ENCODE assay signal across 10 mouse cellular contexts in genomic region chr5:143059182-143059581, GRCm38 (mm10). TPM values are rescaled to one million over a fixed set of nuclear protein-coding genes. Genes with fewer than 3 reads are reported as not detected.
DNase-seq lines count a peak whose midpoint lies in the region; ATAC-seq lines count a peak whose summit lies in the region.
"Had no signal": no experiment of that assay in that cellular context is flagged by ENCODE, and none has a peak within 500 bp of the region (broad histone marks: within the 10 kb centered on the region; RNA-seq: fewer than 3 reads in every experiment).

No protein-coding gene starts in this region.

- H3K4me1 ChIP-seq in lung, embryonic 15.5 days, result peaks cover 30% of the 10 kb centered on the region
- H3K4me1 ChIP-seq in erythroblast, embryonic 14.5 days (ENCODE audit: control insufficient read depth), result peaks cover 97% of the 10 kb centered on the region
- H3K4me1 ChIP-seq in kidney, embryonic 14.5 days (ENCODE audit: control insufficient read depth, insufficient read depth, low read length), result no peaks in the 10 kb centered on the region

- H3K4me2 ChIP-seq in lung, embryonic 15.5 days, result no peak overlapping the region
- H3K4me2 ChIP-seq in kidney, embryonic 14.5 days (replicated peaks; ENCODE audit: low read depth, low read length), result no peak overlapping the region

- no peak overlapping the region for H3K4me3 ChIP-seq in lung, embryonic 15.5 days
- peak overlapping the region; percentile 28 for H3K4me3 ChIP-seq in erythroblast, embryonic 14.5 days (replicated peaks)
- no peak overlapping the region for H3K4me3 ChIP-seq in kidney, embryonic 14.5 days (ENCODE audit: low read length)
- H3K4me3 ChIP-seq: myocyte had no signal

- no peak overlapping the region for H3K9ac ChIP-seq in lung, embryonic 15.5 days
- H3K9ac ChIP-seq in kidney, embryonic 14.5 days (ENCODE audit: low read depth, low read length), result no peak overlapping the region

- DNase-seq in frontal cortex, postnatal 10 days (ENCODE audit: low spot score in 2 of 2), result no peak
- no peak for DNase-seq in lung, postnatal 10 days
- DNase-seq in thymus, postnatal 36 days, result no peak
- DNase-seq: spleen, adult 18-20 months had no signal

- no peaks in the 10 kb centered on the region for H3K27me3 ChIP-seq in lung, embryonic 15.5 days
- no peaks in the 10 kb centered on the region for H3K27me3 ChIP-seq in erythroblast, embryonic 14.5 days (ENCODE audit: control insufficient read depth)
- H3K27me3 ChIP-seq in kidney, embryonic 14.5 days (ENCODE audit: control insufficient read depth, insufficient read depth, low read length), result no peaks in the 10 kb centered on the region

- H3K27ac ChIP-seq in lung, embryonic 15.5 days, result peak overlapping the region; percentile 90
- H3K27ac ChIP-seq in kidney, embryonic 14.5 days (ENCODE audit: low read depth, low read length), result no peak overlapping the region

- H3K9me3 ChIP-seq in lung, embryonic 15.5 days, result no peaks in the 10 kb centered on the region
- H3K9me3 ChIP-seq in erythroblast, embryonic 14.5 days (ENCODE audit: control insufficient read depth, low read length), result no peaks in the 10 kb centered on the region
- no peaks in the 10 kb centered on the region for H3K9me3 ChIP-seq in kidney, embryonic 14.5 days (ENCODE audit: control insufficient read depth, low read length)

- H3K36me3 ChIP-seq in lung, embryonic 15.5 days, result peaks cover 17% of the 10 kb centered on the region
- peaks cover 77% of the 10 kb centered on the region for H3K36me3 ChIP-seq in erythroblast, embryonic 14.5 days (ENCODE audit: control insufficient read depth)
- H3K36me3 ChIP-seq in kidney, embryonic 14.5 days (ENCODE audit: control insufficient read depth, insufficient read depth, low read length), result peaks cover 46% of the 10 kb centered on the region

- 0 out of 2 replicates have a peak, but pooled peaks have one; percentile 16 for ATAC-seq in frontal cortex, adult (ENCODE audit: low TSS enrichment)
- no peak for ATAC-seq in lung, embryonic 15.5 days (ENCODE audit: borderline replicate concordance, extremely low read depth, low FRiP score, low TSS enrichment)
- peak; percentile 21 for ATAC-seq in megakaryocyte progenitor cell, adult 5-6 weeks (replicated peaks; ENCODE audit: poor library complexity)
- no peak for ATAC-seq in kidney, embryonic 14.5 days (ENCODE audit: low FRiP score, low TSS enrichment)

RNA-seq across cellular contexts. Expression of gene Rnf216, which starts 53.6 kb away (rescaled TPM):
- polyA plus RNA-seq in lung, embryonic 15.5 days (2015; fragmentation: Nextera tagmentation; extraction: Ambion mirVana), result 33.5 and 37.6 TPM in 2 replicates
- polyA plus RNA-seq in erythroblast, embryonic 14.5 days (2012), result 2.4 and 2.9 TPM in 2 replicates
- total RNA-seq in megakaryocyte progenitor cell, adult 5-6 weeks (2015), result 43.8 and 53.6 TPM in 2 replicates
- total RNA-seq in megakaryocyte progenitor cell, adult 5-6 weeks (2017), result 38.2 and 40.9 TPM in 2 replicates
- polyA plus RNA-seq in kidney, embryonic 14.5 days (2014; fragmentation: Nextera tagmentation; extraction: Ambion mirVana), result 28.7 and 48.3 TPM in 2 replicates

Comparison
In these comparisons a context has a peak if more than half of its experiments do, and no peak if none do; other contexts are left out.
1. ATAC-seq: peak in frontal cortex, adult (single experiment) and megakaryocyte progenitor cell, adult 5-6 weeks (single experiment); none in lung, embryonic 15.5 days (single experiment) and kidney, embryonic 14.5 days (single experiment).